Comparison of ENCODE assay signal across 8 mouse cellular contexts in genomic region chr3:57136847-57137246, GRCm38 (mm10).
DNase-seq lines count a peak whose midpoint lies in the region; ATAC-seq lines count a peak whose summit lies in the region.

No protein-coding gene starts in this region.

- peak; percentile 2 for DNase-seq in right cerebral cortex, adult 18-20 months
- DNase-seq in right cerebral cortex, postnatal 36 days (ENCODE audit: low spot score in 2 of 2), result no peak
- DNase-seq in embryo, embryonic 9.5 days (ENCODE audit: extremely low spot score), result peak; percentile 62
- DNase-seq in liver, embryonic 13.5 days, result no peak
- DNase-seq in frontal cortex, postnatal 36 days (ENCODE audit: low spot score in 2 of 2), result no peak
- no peak for DNase-seq in urinary bladder, adult 2 months (ENCODE audit: low spot score)

- peak overlapping the region; percentile 28 for H3K4me3 ChIP-seq in hindbrain, embryonic 12.5 days
- no peak overlapping the region; the same call in 1 of the 2 replicates for H3K4me3 ChIP-seq in liver, embryonic 13.5 days (replicated peaks)
- H3K4me3 ChIP-seq in neural tube, embryonic 14.5 days (ENCODE audit: low read depth, low read length), result peak overlapping the region; percentile 29

- peak overlapping the region; percentile 52 for H3K4me2 ChIP-seq in hindbrain, embryonic 12.5 days (replicated peaks)
- peak overlapping the region; percentile 38 for H3K4me2 ChIP-seq in liver, embryonic 13.5 days
- peak overlapping the region; percentile 47 for H3K4me2 ChIP-seq in neural tube, embryonic 14.5 days (ENCODE audit: low read depth, low read length)

- H3K4me1 ChIP-seq in hindbrain, embryonic 12.5 days, result no peaks in the 10 kb centered on the region
- H3K4me1 ChIP-seq in liver, embryonic 13.5 days (replicated peaks), result no peaks in the 10 kb centered on the region
- no peaks in the 10 kb centered on the region for H3K4me1 ChIP-seq in neural tube, embryonic 14.5 days (ENCODE audit: control insufficient read depth, insufficient read depth, low read length)

- peak; percentile 79 for ATAC-seq in hindbrain, embryonic 12.5 days (ENCODE audit: low FRiP score)
- no peak for ATAC-seq in liver, embryonic 13.5 days (ENCODE audit: low read depth)
- ATAC-seq in neural tube, embryonic 14.5 days (ENCODE audit: low read depth), result peak; percentile 89

- 25% methylated on average over 24 of the region's 24 CpGs for WGBS in hindbrain, embryonic 12.5 days
- 15% methylated on average over 24 of the region's 24 CpGs for WGBS in liver, embryonic 13.5 days (ENCODE audit: insufficient replicate concordance)
- 17% methylated on average over 24 of the region's 24 CpGs for WGBS in neural tube, embryonic 14.5 days

- H3K9me3 ChIP-seq in hindbrain, embryonic 12.5 days (replicated peaks), result no peaks in the 10 kb centered on the region
- H3K9me3 ChIP-seq in liver, embryonic 13.5 days (replicated peaks), result no peaks in the 10 kb centered on the region
- H3K9me3 ChIP-seq in neural tube, embryonic 14.5 days (ENCODE audit: control insufficient read depth, low read length), result no peaks in the 10 kb centered on the region

- no peak overlapping the region for H3K27ac ChIP-seq in hindbrain, embryonic 12.5 days
- H3K27ac ChIP-seq in liver, embryonic 13.5 days, result no peak overlapping the region
- no peak overlapping the region for H3K27ac ChIP-seq in neural tube, embryonic 14.5 days (ENCODE audit: low read depth, low read length)

- H3K27me3 ChIP-seq in hindbrain, embryonic 12.5 days, result no peaks in the 10 kb centered on the region
- no peaks in the 10 kb centered on the region for H3K27me3 ChIP-seq in liver, embryonic 13.5 days
- no peaks in the 10 kb centered on the region for H3K27me3 ChIP-seq in neural tube, embryonic 14.5 days (ENCODE audit: control insufficient read depth, insufficient read depth, low read length)

- H3K36me3 ChIP-seq in hindbrain, embryonic 12.5 days, result no peaks in the 10 kb centered on the region
- no peaks in the 10 kb centered on the region for H3K36me3 ChIP-seq in liver, embryonic 13.5 days
- no peaks in the 10 kb centered on the region for H3K36me3 ChIP-seq in neural tube, embryonic 14.5 days (ENCODE audit: control insufficient read depth, insufficient read depth, low read length)

- H3K9ac ChIP-seq in hindbrain, embryonic 12.5 days, result peak overlapping the region; percentile 43; the same call in 1 of the 2 replicates
- no peak overlapping the region for H3K9ac ChIP-seq in liver, embryonic 13.5 days
- 0 out of 2 replicates have a peak overlapping the region, but pooled peaks have one; percentile 2 for H3K9ac ChIP-seq in neural tube, embryonic 14.5 days (replicated peaks; ENCODE audit: low read depth, low read length)

Comparison
In these comparisons a context has a peak if more than half of its experiments do, and no peak if none do; other contexts are left out.
1. DNase-seq: peak in right cerebral cortex, adult 18-20 months (single experiment) and embryo, embryonic 9.5 days (single experiment); none in right cerebral cortex, postnatal 36 days (0 of 2), liver, embryonic 13.5 days (single experiment), frontal cortex, postnatal 36 days (0 of 2) and urinary bladder, adult 2 months (single experiment).
2. Peak in every context shown above with its lines, with median percentiles within 50 percentile points of each other: H3K4me2 ChIP-seq.